11 mouse cellular contexts compared by ENCODE assay signal in genomic region chr1:171840450-171841023, GRCm38 (mm10). TPM values are rescaled to one million over a fixed set of nuclear protein-coding genes. Genes with fewer than 3 reads are reported as not detected.
DNase-seq lines count a peak whose midpoint lies in the region; ATAC-seq and TF ChIP-seq lines count a peak whose summit lies in the region.
"Had no signal": no experiment of that assay in that cellular context is flagged by ENCODE, and none has a peak within 500 bp of the region (broad histone marks: within the 10 kb centered on the region; RNA-seq: fewer than 3 reads in every experiment).

No protein-coding gene starts in this region.

- no peak overlapping the region for H3K4me3 ChIP-seq in layer of hippocampus, adult 2 months
- H3K4me3 ChIP-seq in heart, postnatal 0 days (ENCODE audit: low read depth, low read length), result peak overlapping the region; percentile 5; the same call in 1 of the 2 replicates
- H3K4me3 ChIP-seq: forebrain, embryonic 12.5 days had no signal

- WGBS in heart, postnatal 0 days, result 63% methylated on average over 4 of the region's 4 CpGs

- TF ChIP-seq EP300 in heart, postnatal 0 days (IDR thresholded peaks at IDR 0.05; ENCODE audit: low read depth), result no peak

- 0 out of 2 replicates have a peak overlapping the region, but pooled peaks have one; percentile 3 for H3K27ac ChIP-seq in layer of hippocampus, adult 2 months
- H3K27ac ChIP-seq in heart, postnatal 0 days (ENCODE audit: low read depth), result no peak overlapping the region
- H3K27ac ChIP-seq: forebrain, embryonic 12.5 days; kidney, postnatal 0 days had no signal

- DNase-seq in layer of hippocampus, adult 2 months (ENCODE audit: low spot score in 2 of 2), result no peak
- DNase-seq in layer of hippocampus, postnatal 10 days (ENCODE audit: low spot score in 2 of 2), result no peak
- DNase-seq in heart, postnatal 0 days (ENCODE audit: low spot score), result no peak
- peak; percentile 69 for DNase-seq in thymus, postnatal 25 days
- DNase-seq in left cerebral cortex, adult 18-20 months (ENCODE audit: low spot score in 2 of 2), result no peak
- DNase-seq in embryo, embryonic 11 days, result no peak
- no peak for DNase-seq in embryo, embryonic 10 days (ENCODE audit: low spot score)
- DNase-seq: lung, embryonic 14.5 days had no signal

- TF ChIP-seq CTCF in layer of hippocampus, adult 2 months (conservative IDR thresholded peaks at IDR 0.05), result no peak
- no peak for TF ChIP-seq CTCF in heart, postnatal 0 days (IDR thresholded peaks at IDR 0.05; ENCODE audit: low read depth)

- peak overlapping the region; percentile 1; the same call in 1 of the 2 replicates for H3K4me2 ChIP-seq in heart, postnatal 0 days (ENCODE audit: low read depth, low read length)
- H3K4me2 ChIP-seq: forebrain, embryonic 12.5 days; lung, embryonic 14.5 days had no signal

- H3K27me3 ChIP-seq in heart, postnatal 0 days (ENCODE audit: control insufficient read depth, insufficient read depth, low read length), result no peaks in the 10 kb centered on the region
- H3K27me3 ChIP-seq: forebrain, embryonic 12.5 days had no signal

- ATAC-seq in heart, postnatal 0 days (ENCODE audit: insufficient read depth, low read depth), result no peak
- ATAC-seq in megakaryocyte, adult 5-6 weeks (ENCODE audit: poor library complexity, severe bottlenecking), result peak; percentile 45

- no peaks in the 10 kb centered on the region for H3K9me3 ChIP-seq in heart, postnatal 0 days (replicated peaks; ENCODE audit: control insufficient read depth, low read length)
- H3K9me3 ChIP-seq: forebrain, embryonic 12.5 days had no signal

- H3K4me1 ChIP-seq in heart, postnatal 0 days (ENCODE audit: control insufficient read depth, insufficient read depth), result no peaks in the 10 kb centered on the region
- H3K4me1 ChIP-seq: forebrain, embryonic 12.5 days had no signal

- no peaks in the 10 kb centered on the region for H3K36me3 ChIP-seq in heart, postnatal 0 days (replicated peaks; ENCODE audit: control insufficient read depth, insufficient read depth, low read length)
- H3K36me3 ChIP-seq: forebrain, embryonic 12.5 days had no signal

- no peak overlapping the region for H3K9ac ChIP-seq in heart, postnatal 0 days (replicated peaks; ENCODE audit: low read depth, low read length)
- H3K9ac ChIP-seq: forebrain, embryonic 12.5 days; lung, embryonic 14.5 days had no signal

RNA-seq across cellular contexts. Expression of gene Cd84, which starts 1.0 kb away (rescaled TPM):
- total RNA-seq in layer of hippocampus, adult 2 months (2021), result 1 to 10 TPM; 1.9 to 2.1 TPM
- total RNA-seq in layer of hippocampus, postnatal 10 days (2021), result 1 to 10 TPM; 1.8 to 2.0 TPM
- total RNA-seq in heart, postnatal 0 days (2014; rRNA removed; ENCODE audit: low replicate concordance), result 0.27 and 4.6 TPM in 2 replicates
- polyA plus RNA-seq in heart, postnatal 0 days (2015; fragmentation: Nextera tagmentation; extraction: Ambion mirVana), result 1.7 and 2.1 TPM in 2 replicates
- total RNA-seq in megakaryocyte, adult 5-6 weeks (2015), result 153 and 188 TPM in 2 replicates
- total RNA-seq in megakaryocyte, adult 5-6 weeks (2017), result 269 and 296 TPM in 2 replicates
- 1 to 10 TPM; 1.9 to 2.6 TPM for total RNA-seq in left cerebral cortex, adult 18-20 months (2021)

RNA-seq across cellular contexts. Expression of gene Gm10521, which starts 54.9 kb away (rescaled TPM):
- total RNA-seq in layer of hippocampus, adult 2 months (2021), result under 1 TPM; 0.12 to 0.18 TPM
- total RNA-seq in layer of hippocampus, postnatal 10 days (2021), result under 1 TPM; 0.16 to 0.18 TPM
- 0.15 TPM in 1 of 2 replicates, not detected in the other for total RNA-seq in heart, postnatal 0 days (2014; rRNA removed; ENCODE audit: low replicate concordance)
- not detected in 2 replicates for polyA plus RNA-seq in heart, postnatal 0 days (2015; fragmentation: Nextera tagmentation; extraction: Ambion mirVana)
- 13.9 and 15.9 TPM in 2 replicates for total RNA-seq in megakaryocyte, adult 5-6 weeks (2015)
- 7.7 and 9.8 TPM in 2 replicates for total RNA-seq in megakaryocyte, adult 5-6 weeks (2017)
- under 1 TPM in 1 of 2 experiments, not detected in 1; 0.12 TPM for total RNA-seq in left cerebral cortex, adult 18-20 months (2021)
- polyA plus RNA-seq: forebrain, embryonic 12.5 days; kidney, postnatal 0 days; lung, embryonic 14.5 days had no signal

Comparison
In these comparisons a context has a peak if more than half of its experiments do, and no peak if none do; other contexts are left out.
1. RNA of gene Cd84, which starts 1.0 kb away (total RNA-seq): 153 to 296 TPM in megakaryocyte, adult 5-6 weeks; 1.9 to 2.6 TPM in left cerebral cortex, adult 18-20 months, 1.9 to 2.1 TPM in layer of hippocampus, adult 2 months, 1.8 to 2.0 TPM in layer of hippocampus, postnatal 10 days and 0.27 to 4.6 TPM in heart, postnatal 0 days; every median in the first group is over 10 times any median in the second.